Mouse (Mus musculus): ENCODE measurements around the gene Slc5a5.

- no peak for TF ChIP-seq GATA1 (IDR thresholded peaks at IDR 0.05; ENCODE audit: borderline replicate concordance, low read length)
- no peak for TF ChIP-seq FLI1 (IDR thresholded peaks at IDR 0.05; ENCODE audit: low read length)
Observed at GRCm38 (mm10) chr8:70892896-70893655, 519 bp upstream of the Slc5a5 start.
